Mouse (Mus musculus) MEL (cell line): ENCODE results near the gene Msantd4. TPM values are rescaled to one million over a fixed set of nuclear protein-coding genes. Genes with fewer than 3 reads are reported as not detected.

Experiments used
- DNase-seq: peaks from one replicate; pipeline ENCODE4 v3.0.0; 2011; ENCODE audit warnings: low read depth, low spot score
- H3K27ac ChIP-seq: 2 replicates; pipeline ENCODE4 v1.5.1; 2012; ENCODE audit warnings: low read depth, mild to moderate bottlenecking, control low read depth, low read length, moderate library complexity; ENCODE audit not compliant: control insufficient read depth
- H3K27me3 ChIP-seq, 2 experiments: fragments of 150-350 bp in 1 of 2; sonication (generic) in 1 of 2; 2 replicates each; pipeline ENCODE4 v1.6.1; 2012; ENCODE audit warnings: low read length in 2 of 2, mild to moderate bottlenecking in 2 of 2, improper control_type of control experiment in 1 of 2, moderate library complexity in 1 of 2; ENCODE audit not compliant: insufficient read depth in 2 of 2, control insufficient read depth in 1 of 2
- H3K36me3 ChIP-seq, 2 experiments: 2 replicates each; pipeline ENCODE4 v1.6.1; 2012 to 2014; ENCODE audit warnings: low read length in 2 of 2, improper control_type of control experiment in 1 of 2, inconsistent platforms in 1 of 2, mild to moderate bottlenecking in 1 of 2; ENCODE audit not compliant: insufficient read depth in 2 of 2, control insufficient read depth in 1 of 2
- H3K4me1 ChIP-seq, 2 experiments: fragments of 150-350 bp in 1 of 2; sonication (generic) in 1 of 2; 2 replicates each; pipeline ENCODE4 v1.6.1; 2012; ENCODE audit warnings: low read length in 2 of 2, improper control_type of control experiment in 1 of 2, mild to moderate bottlenecking in 1 of 2; ENCODE audit not compliant: insufficient read depth in 2 of 2, control insufficient read depth in 1 of 2
- H3K4me3 ChIP-seq, 2 experiments: fragments of 150-350 bp in 1 of 2; sonication (generic) in 1 of 2; 2 replicates each; pipeline ENCODE4 v1.5.1; 2012; ENCODE audit warnings: low read depth in 2 of 2, low read length in 2 of 2, mild to moderate bottlenecking in 2 of 2, moderate library complexity in 2 of 2, control low read depth in 1 of 2, improper control_type of control experiment in 1 of 2; ENCODE audit not compliant: control insufficient read depth in 1 of 2, insufficient read depth in 1 of 2
- H3K79me2 ChIP-seq: 2 replicates; pipeline ENCODE4 v1.6.1; 2012; ENCODE audit warnings: mild to moderate bottlenecking, low read length, moderate library complexity; ENCODE audit not compliant: control insufficient read depth, poor library complexity, insufficient read depth
- H3K9ac ChIP-seq: 2 replicates; pipeline ENCODE4 v1.6.1; 2012; ENCODE audit warnings: low read depth, mild to moderate bottlenecking, control low read depth, low read length, moderate library complexity; ENCODE audit not compliant: control insufficient read depth, poor library complexity, severe bottlenecking
- H3K9me3 ChIP-seq: fragments of 150-350 bp; sonication (generic); replicated peaks from 2 replicates; pipeline ENCODE4 v1.6.1; 2012; ENCODE audit warnings: mild to moderate bottlenecking, low read length, improper control_type of control experiment, moderate library complexity; ENCODE audit not compliant: insufficient read depth
- CHD2 ChIP-seq: IDR thresholded peaks from 2 replicates; pipeline ENCODE4 v1.6.1; 2011; ENCODE audit warnings: low read length, improper control_type of control experiment
- CTCF ChIP-seq, 3 experiments: IDR thresholded peaks in 2 of 3; conservative IDR thresholded peaks in 1 of 3; 2 replicates each; pipeline ENCODE4 v1.5.1; 2011 to 2012; ENCODE audit warnings: low read length in 3 of 3, low read depth in 2 of 3, mild to moderate bottlenecking in 2 of 3, improper control_type of control experiment in 1 of 3, inconsistent platforms in 1 of 3, mixed read lengths in 1 of 3, moderate library complexity in 1 of 3; ENCODE audit not compliant: control insufficient read depth in 1 of 3, insufficient read depth in 1 of 3, poor library complexity in 1 of 3, severe bottlenecking in 1 of 3
- ELF1 ChIP-seq: IDR thresholded peaks from 2 replicates; pipeline ENCODE4 v1.6.1; 2014; ENCODE audit warnings: low read depth, mild to moderate bottlenecking, inconsistent platforms, low read length, improper control_type of control experiment, moderate library complexity
- EP300 ChIP-seq, 2 experiments: IDR thresholded peaks; 2 replicates each; pipeline ENCODE4 v1.6.1; 2011; ENCODE audit warnings: improper control_type of control experiment in 2 of 2, low read length in 2 of 2, low read depth in 1 of 2, mild to moderate bottlenecking in 1 of 2
- ETS1 ChIP-seq: IDR thresholded peaks from 2 replicates; pipeline ENCODE4 v1.6.1; 2012; ENCODE audit warnings: low read depth, mild to moderate bottlenecking, inconsistent platforms, low read length, improper control_type of control experiment, moderate library complexity
- GATA1 ChIP-seq: IDR thresholded peaks from 2 replicates; pipeline ENCODE4 v1.6.1; 2011; ENCODE audit warnings: low read depth, low read length, improper control_type of control experiment
- HCFC1 ChIP-seq: IDR thresholded peaks from 2 replicates; pipeline ENCODE4 v1.6.1; 2012; ENCODE audit warnings: low read depth, mild to moderate bottlenecking, inconsistent platforms, low read length, improper control_type of control experiment, moderate library complexity
- JUND ChIP-seq: IDR thresholded peaks from 2 replicates; pipeline ENCODE4 v1.6.1; 2011; ENCODE audit warnings: low read depth, mild to moderate bottlenecking, improper control_type of control experiment, low read length
- KAT2A ChIP-seq: conservative IDR thresholded peaks from 2 replicates; pipeline ENCODE4 v1.6.1; 2012; ENCODE audit warnings: low read depth, low read length, improper control_type of control experiment, inconsistent platforms
- MAX ChIP-seq: IDR thresholded peaks from 2 replicates; pipeline ENCODE4 v1.6.1; 2011; ENCODE audit warnings: low read length, improper control_type of control experiment
- MAZ ChIP-seq: IDR thresholded peaks from 2 replicates; pipeline ENCODE4 v1.6.1; 2012; ENCODE audit warnings: low read depth, mild to moderate bottlenecking, inconsistent platforms, low read length, improper control_type of control experiment
- MEF2A ChIP-seq: IDR thresholded peaks from 2 replicates; pipeline ENCODE4 v1.6.1; 2014; ENCODE audit warnings: low read depth, mild to moderate bottlenecking, inconsistent platforms, low read length, improper control_type of control experiment; ENCODE audit not compliant: poor library complexity, insufficient replicate concordance, severe bottlenecking; ENCODE audit errors: extremely low read depth
- MXI1 ChIP-seq: IDR thresholded peaks from 2 replicates; pipeline ENCODE4 v1.6.1; 2011; ENCODE audit warnings: mild to moderate bottlenecking, low read depth, low read length, improper control_type of control experiment
- MYC ChIP-seq: IDR thresholded peaks from 2 replicates; pipeline ENCODE4 v1.6.1; 2011; ENCODE audit warnings: low read depth, mild to moderate bottlenecking, low read length, improper control_type of control experiment, moderate library complexity
- NELFE ChIP-seq: IDR thresholded peaks from 2 replicates; pipeline ENCODE4 v1.6.1; 2011; ENCODE audit warnings: low read depth, low read length, improper control_type of control experiment
- NRF1 ChIP-seq: IDR thresholded peaks from 2 replicates; pipeline ENCODE4 v1.6.1; 2014; ENCODE audit warnings: low read depth, mild to moderate bottlenecking, inconsistent platforms, low read length, improper control_type of control experiment, moderate library complexity; ENCODE audit not compliant: poor library complexity, insufficient read depth, severe bottlenecking
- POLR2A ChIP-seq, 2 experiments: IDR thresholded peaks; 2 replicates each; pipeline ENCODE4 v1.6.1; 2011 to 2012; ENCODE audit warnings: low read length in 2 of 2, mild to moderate bottlenecking in 2 of 2, control low read depth in 1 of 2, improper control_type of control experiment in 1 of 2, low read depth in 1 of 2, moderate library complexity in 1 of 2; ENCODE audit not compliant: control insufficient read depth in 1 of 2, insufficient read depth in 1 of 2, poor library complexity in 1 of 2
- POLR2AphosphoS2 ChIP-seq: IDR thresholded peaks from 2 replicates; pipeline ENCODE4 v1.6.1; 2011; ENCODE audit warnings: low read length, improper control_type of control experiment
- RCOR1 ChIP-seq: IDR thresholded peaks from 2 replicates; pipeline ENCODE4 v1.6.1; 2012; ENCODE audit warnings: low read depth, mild to moderate bottlenecking, inconsistent platforms, low read length, improper control_type of control experiment
- SIN3A ChIP-seq: IDR thresholded peaks from 2 replicates; pipeline ENCODE4 v1.6.1; 2012; ENCODE audit warnings: low read length, improper control_type of control experiment, inconsistent platforms
- TAL1 ChIP-seq: IDR thresholded peaks from 2 replicates; pipeline ENCODE4 v1.6.1; 2012; ENCODE audit warnings: mild to moderate bottlenecking, inconsistent platforms, low read length, moderate library complexity, mixed read lengths
- TBP ChIP-seq: IDR thresholded peaks from 2 replicates; pipeline ENCODE4 v1.8.0; 2011; ENCODE audit warnings: low read depth, low read length, improper control_type of control experiment
- TCF12 ChIP-seq: IDR thresholded peaks from 2 replicates; pipeline ENCODE4 v1.6.1; 2014; ENCODE audit warnings: low read depth, mild to moderate bottlenecking, inconsistent platforms, low read length, improper control_type of control experiment, moderate library complexity
- USF1 ChIP-seq: IDR thresholded peaks from 2 replicates; pipeline ENCODE4 v1.6.1; 2014; ENCODE audit warnings: low read depth, mild to moderate bottlenecking, inconsistent platforms, low read length, improper control_type of control experiment, moderate library complexity
- USF2 ChIP-seq, 2 experiments: IDR thresholded peaks; 2 replicates each; pipeline ENCODE4 v1.6.1; 2011 to 2012; ENCODE audit warnings: improper control_type of control experiment in 2 of 2, low read length in 2 of 2, borderline replicate concordance in 1 of 2, inconsistent platforms in 1 of 2, low read depth in 1 of 2, mild to moderate bottlenecking in 1 of 2; ENCODE audit not compliant: insufficient read depth in 1 of 2
- ZKSCAN1 ChIP-seq: IDR thresholded peaks from 2 replicates; pipeline ENCODE4 v1.6.1; 2012; ENCODE audit warnings: low read depth, mild to moderate bottlenecking, inconsistent platforms, low read length, improper control_type of control experiment, moderate library complexity
- ZMIZ1 ChIP-seq: IDR thresholded peaks from 2 replicates; pipeline ENCODE4 v1.6.1; 2012; ENCODE audit warnings: low read depth, mild to moderate bottlenecking, inconsistent platforms, low read length, improper control_type of control experiment, moderate library complexity
- ZNF384 ChIP-seq: IDR thresholded peaks from 2 replicates; pipeline ENCODE4 v1.6.1; 2012; ENCODE audit warnings: low read depth, mild to moderate bottlenecking, inconsistent platforms, low read length, improper control_type of control experiment
- polyA plus RNA-seq, 2 experiments: library from polyadenylated mRNA; stranded (reverse) in 1 of 2; unstranded in 1 of 2; fragments of >175 nt in 1 of 2; fragments of >200 nt in 1 of 2; gene quantifications; 2 replicates each; pipeline versions ENCODE4 v1.2.1 to v1.2.4; 2012; ENCODE audit warnings: low replicate concordance in 2 of 2, low read depth in 1 of 2; ENCODE audit not compliant: insufficient read length in 2 of 2, insufficient read depth in 1 of 2, missing spikeins in 1 of 2
- total RNA-seq: library from RNA; depleted of rRNA; stranded (reverse); fragments of 300-350 nt; gene quantifications from 2 replicates; pipeline ENCODE4 v1.2.3, GENCODE M21; 2012; rRNA removed

Gene Msantd4
- 29.4 and 35.2 TPM in 2 replicates for total RNA-seq
- polyA plus RNA-seq: 10 to 100 TPM in 1 of 2 experiments, not detected in 1; 30.4 TPM

- peaks cover 7% of the 10 kb centered on the region for H3K79me2 ChIP-seq
- H3K36me3 ChIP-seq: peaks cover 0 to 15% of the 10 kb centered on the region in 2 experiments; a peak in 3 of 4 replicates
- peak; percentile 70 to 92; a peak in 3 of 4 replicates for TF ChIP-seq POLR2A (IDR thresholded peaks at IDR 0.05; ENCODE audit: control insufficient read depth in 1 of 2, insufficient read depth in 1 of 2, low read depth in 1 of 2, low read length in 2 of 2, poor library complexity in 1 of 2)
- TF ChIP-seq NELFE: peak; percentile 94
- no peak for TF ChIP-seq CTCF (IDR thresholded peaks at IDR 0.05 in 2 of 3, conservative IDR thresholded peaks at IDR 0.05 in 1 of 3; ENCODE audit: control insufficient read depth in 1 of 3, insufficient read depth in 1 of 3, low read depth in 2 of 3, low read length in 3 of 3, poor library complexity in 1 of 3, severe bottlenecking in 1 of 3)
- TF ChIP-seq TBP: peak; percentile 83
- 0 out of 2 replicates have a peak, but pooled peaks have one; percentile 18 for TF ChIP-seq MAZ
- peak; percentile 54 for TF ChIP-seq TCF12
- TF ChIP-seq JUND: 0 out of 2 replicates have a peak, but pooled peaks have one; percentile 27
- TF ChIP-seq MEF2A: no peak
- no peak; the same call in 1 of the 2 replicates for TF ChIP-seq ETS1
- peak; percentile 35; the same call in 1 of the 2 replicates for TF ChIP-seq NRF1
- TF ChIP-seq POLR2AphosphoS2: peak; percentile 85; the same call in 1 of the 2 replicates
- TF ChIP-seq MYC: no peak; the same call in none of the 2 replicates
- peak; percentile 90 for TF ChIP-seq SIN3A
- peak; percentile 90 for TF ChIP-seq ELF1
- peak; percentile 81 for TF ChIP-seq ZMIZ1
- no peak for TF ChIP-seq EP300 (IDR thresholded peaks at IDR 0.05; ENCODE audit: low read depth in 1 of 2, low read length in 2 of 2)
- TF ChIP-seq USF1: peak; percentile 100
- no peak for TF ChIP-seq ZKSCAN1
- TF ChIP-seq CHD2: peak; percentile 90
- TF ChIP-seq USF2 (IDR thresholded peaks at IDR 0.05; ENCODE audit: borderline replicate concordance in 1 of 2, insufficient read depth in 1 of 2, low read depth in 1 of 2, low read length in 2 of 2): peak; percentile 96 to 98
- peak; percentile 73 for TF ChIP-seq GATA1
- TF ChIP-seq MAX: peak; percentile 99
- peak; percentile 82 for TF ChIP-seq KAT2A
- no peak for TF ChIP-seq TAL1
- peak; percentile 65 for TF ChIP-seq MXI1
- no peak for TF ChIP-seq ZNF384
- peak; percentile 93 for TF ChIP-seq HCFC1
- no peak for TF ChIP-seq RCOR1
- DNase-seq: peak; percentile 100
- 0 out of 4 replicates have a peak, but pooled peaks cover 0 to 3% of the 10 kb centered on the region in 2 experiments for H3K27me3 ChIP-seq
- H3K9me3 ChIP-seq: no peaks in the 10 kb centered on the region
- H3K4me1 ChIP-seq: peaks cover 4 to 7% of the 10 kb centered on the region in 2 experiments
- H3K4me3 ChIP-seq: peak within 1 kb of the TSS; percentile 83 to 85
- peak within 1 kb of the TSS; percentile 46 for H3K27ac ChIP-seq
- H3K9ac ChIP-seq: peak within 1 kb of the TSS; percentile 72
Observed at GRCm38 (mm10) chr9:4375828-4376639, at the start of gene Msantd4. Gene Msantd4 (plus strand): TSS chr9:4376562.
